Mouse (Mus musculus) MEL (cell line): ENCODE measurements around the gene Iqub. TPM values are rescaled to one million over a fixed set of nuclear protein-coding genes. Genes with fewer than 3 reads are reported as not detected.
A peak's percentile ranks its signal among the peaks of the same experiment; 100 is the strongest.

Experiments used
- DNase-seq: peaks from one replicate; pipeline ENCODE4 v3.0.0; 2011; ENCODE audit warnings: low read depth, low spot score
- H3K27ac ChIP-seq: 2 replicates; pipeline ENCODE4 v1.5.1; 2012; ENCODE audit warnings: low read depth, mild to moderate bottlenecking, control low read depth, low read length, moderate library complexity; ENCODE audit not compliant: control insufficient read depth
- H3K27me3 ChIP-seq, 2 experiments: fragments of 150-350 bp in 1 of 2; sonication (generic) in 1 of 2; 2 replicates each; pipeline ENCODE4 v1.6.1; 2012; ENCODE audit warnings: low read length in 2 of 2, mild to moderate bottlenecking in 2 of 2, improper control_type of control experiment in 1 of 2, moderate library complexity in 1 of 2; ENCODE audit not compliant: insufficient read depth in 2 of 2, control insufficient read depth in 1 of 2
- H3K36me3 ChIP-seq, 2 experiments: 2 replicates each; pipeline ENCODE4 v1.6.1; 2012 to 2014; ENCODE audit warnings: low read length in 2 of 2, improper control_type of control experiment in 1 of 2, inconsistent platforms in 1 of 2, mild to moderate bottlenecking in 1 of 2; ENCODE audit not compliant: insufficient read depth in 2 of 2, control insufficient read depth in 1 of 2
- H3K4me1 ChIP-seq, 2 experiments: fragments of 150-350 bp in 1 of 2; sonication (generic) in 1 of 2; 2 replicates each; pipeline ENCODE4 v1.6.1; 2012; ENCODE audit warnings: low read length in 2 of 2, improper control_type of control experiment in 1 of 2, mild to moderate bottlenecking in 1 of 2; ENCODE audit not compliant: insufficient read depth in 2 of 2, control insufficient read depth in 1 of 2
- H3K4me3 ChIP-seq, 2 experiments: fragments of 150-350 bp in 1 of 2; sonication (generic) in 1 of 2; 2 replicates each; pipeline ENCODE4 v1.5.1; 2012; ENCODE audit warnings: low read depth in 2 of 2, low read length in 2 of 2, mild to moderate bottlenecking in 2 of 2, moderate library complexity in 2 of 2, control low read depth in 1 of 2, improper control_type of control experiment in 1 of 2; ENCODE audit not compliant: control insufficient read depth in 1 of 2, insufficient read depth in 1 of 2
- H3K79me2 ChIP-seq: 2 replicates; pipeline ENCODE4 v1.6.1; 2012; ENCODE audit warnings: mild to moderate bottlenecking, low read length, moderate library complexity; ENCODE audit not compliant: control insufficient read depth, poor library complexity, insufficient read depth
- H3K9ac ChIP-seq: 2 replicates; pipeline ENCODE4 v1.6.1; 2012; ENCODE audit warnings: low read depth, mild to moderate bottlenecking, control low read depth, low read length, moderate library complexity; ENCODE audit not compliant: control insufficient read depth, poor library complexity, severe bottlenecking
- H3K9me3 ChIP-seq: fragments of 150-350 bp; sonication (generic); replicated peaks from 2 replicates; pipeline ENCODE4 v1.6.1; 2012; ENCODE audit warnings: mild to moderate bottlenecking, low read length, improper control_type of control experiment, moderate library complexity; ENCODE audit not compliant: insufficient read depth
- BHLHE40 ChIP-seq: IDR thresholded peaks from 2 replicates; pipeline ENCODE4 v1.6.1; 2012; ENCODE audit warnings: low read depth, mild to moderate bottlenecking, inconsistent platforms, low read length, improper control_type of control experiment, borderline replicate concordance
- CHD1 ChIP-seq: IDR thresholded peaks from 2 replicates; pipeline ENCODE4 v1.6.1; 2012; ENCODE audit warnings: low read depth, mild to moderate bottlenecking, inconsistent platforms, low read length, improper control_type of control experiment
- CHD2 ChIP-seq: IDR thresholded peaks from 2 replicates; pipeline ENCODE4 v1.6.1; 2011; ENCODE audit warnings: low read length, improper control_type of control experiment
- CTCF ChIP-seq, 3 experiments: IDR thresholded peaks in 2 of 3; conservative IDR thresholded peaks in 1 of 3; 2 replicates each; pipeline ENCODE4 v1.5.1; 2011 to 2012; ENCODE audit warnings: low read length in 3 of 3, low read depth in 2 of 3, mild to moderate bottlenecking in 2 of 3, improper control_type of control experiment in 1 of 3, inconsistent platforms in 1 of 3, mixed read lengths in 1 of 3, moderate library complexity in 1 of 3; ENCODE audit not compliant: control insufficient read depth in 1 of 3, insufficient read depth in 1 of 3, poor library complexity in 1 of 3, severe bottlenecking in 1 of 3
- ELF1 ChIP-seq: IDR thresholded peaks from 2 replicates; pipeline ENCODE4 v1.6.1; 2014; ENCODE audit warnings: low read depth, mild to moderate bottlenecking, inconsistent platforms, low read length, improper control_type of control experiment, moderate library complexity
- EP300 ChIP-seq, 2 experiments: IDR thresholded peaks; 2 replicates each; pipeline ENCODE4 v1.6.1; 2011; ENCODE audit warnings: improper control_type of control experiment in 2 of 2, low read length in 2 of 2, low read depth in 1 of 2, mild to moderate bottlenecking in 1 of 2
- ETS1 ChIP-seq: IDR thresholded peaks from 2 replicates; pipeline ENCODE4 v1.6.1; 2012; ENCODE audit warnings: low read depth, mild to moderate bottlenecking, inconsistent platforms, low read length, improper control_type of control experiment, moderate library complexity
- GABPA ChIP-seq: IDR thresholded peaks from 2 replicates; pipeline ENCODE4 v1.6.1; 2012; ENCODE audit warnings: low read depth, mild to moderate bottlenecking, inconsistent platforms, low read length, improper control_type of control experiment, moderate library complexity
- GATA1 ChIP-seq: IDR thresholded peaks from 2 replicates; pipeline ENCODE4 v1.6.1; 2011; ENCODE audit warnings: low read depth, low read length, improper control_type of control experiment
- HCFC1 ChIP-seq: IDR thresholded peaks from 2 replicates; pipeline ENCODE4 v1.6.1; 2012; ENCODE audit warnings: low read depth, mild to moderate bottlenecking, inconsistent platforms, low read length, improper control_type of control experiment, moderate library complexity
- JUND ChIP-seq: IDR thresholded peaks from 2 replicates; pipeline ENCODE4 v1.6.1; 2011; ENCODE audit warnings: low read depth, mild to moderate bottlenecking, improper control_type of control experiment, low read length
- KAT2A ChIP-seq: conservative IDR thresholded peaks from 2 replicates; pipeline ENCODE4 v1.6.1; 2012; ENCODE audit warnings: low read depth, low read length, improper control_type of control experiment, inconsistent platforms
- MAFK ChIP-seq: IDR thresholded peaks from 2 replicates; pipeline ENCODE4 v1.6.1; 2011; ENCODE audit warnings: low read depth, mild to moderate bottlenecking, low read length, improper control_type of control experiment, borderline replicate concordance
- MAX ChIP-seq: IDR thresholded peaks from 2 replicates; pipeline ENCODE4 v1.6.1; 2011; ENCODE audit warnings: low read length, improper control_type of control experiment
- MAZ ChIP-seq: IDR thresholded peaks from 2 replicates; pipeline ENCODE4 v1.6.1; 2012; ENCODE audit warnings: low read depth, mild to moderate bottlenecking, inconsistent platforms, low read length, improper control_type of control experiment
- MXI1 ChIP-seq: IDR thresholded peaks from 2 replicates; pipeline ENCODE4 v1.6.1; 2011; ENCODE audit warnings: mild to moderate bottlenecking, low read depth, low read length, improper control_type of control experiment
- MYB ChIP-seq: IDR thresholded peaks from 2 replicates; pipeline ENCODE4 v1.6.1; 2011; ENCODE audit warnings: mild to moderate bottlenecking, low read depth, low read length, improper control_type of control experiment
- MYC ChIP-seq: IDR thresholded peaks from 2 replicates; pipeline ENCODE4 v1.6.1; 2011; ENCODE audit warnings: low read depth, mild to moderate bottlenecking, low read length, improper control_type of control experiment, moderate library complexity
- NELFE ChIP-seq: IDR thresholded peaks from 2 replicates; pipeline ENCODE4 v1.6.1; 2011; ENCODE audit warnings: low read depth, low read length, improper control_type of control experiment
- NRF1 ChIP-seq: IDR thresholded peaks from 2 replicates; pipeline ENCODE4 v1.6.1; 2014; ENCODE audit warnings: low read depth, mild to moderate bottlenecking, inconsistent platforms, low read length, improper control_type of control experiment, moderate library complexity; ENCODE audit not compliant: poor library complexity, insufficient read depth, severe bottlenecking
- RAD21 ChIP-seq: IDR thresholded peaks from 2 replicates; pipeline ENCODE4 v1.6.1; 2011; ENCODE audit warnings: mild to moderate bottlenecking, low read depth, low read length, improper control_type of control experiment
- RCOR1 ChIP-seq: IDR thresholded peaks from 2 replicates; pipeline ENCODE4 v1.6.1; 2012; ENCODE audit warnings: low read depth, mild to moderate bottlenecking, inconsistent platforms, low read length, improper control_type of control experiment
- SIN3A ChIP-seq: IDR thresholded peaks from 2 replicates; pipeline ENCODE4 v1.6.1; 2012; ENCODE audit warnings: low read length, improper control_type of control experiment, inconsistent platforms
- SMC3 ChIP-seq: IDR thresholded peaks from 2 replicates; pipeline ENCODE4 v1.6.1; 2011; ENCODE audit warnings: low read depth, low read length, improper control_type of control experiment
- TAL1 ChIP-seq: IDR thresholded peaks from 2 replicates; pipeline ENCODE4 v1.6.1; 2012; ENCODE audit warnings: mild to moderate bottlenecking, inconsistent platforms, low read length, moderate library complexity, mixed read lengths
- TBP ChIP-seq: IDR thresholded peaks from 2 replicates; pipeline ENCODE4 v1.8.0; 2011; ENCODE audit warnings: low read depth, low read length, improper control_type of control experiment
- UBTF ChIP-seq: IDR thresholded peaks from 2 replicates; pipeline ENCODE4 v1.6.1; 2012; ENCODE audit warnings: low read depth, mild to moderate bottlenecking, inconsistent platforms, low read length, improper control_type of control experiment, moderate library complexity, borderline replicate concordance; ENCODE audit not compliant: insufficient read depth
- USF2 ChIP-seq, 2 experiments: IDR thresholded peaks; 2 replicates each; pipeline ENCODE4 v1.6.1; 2011 to 2012; ENCODE audit warnings: improper control_type of control experiment in 2 of 2, low read length in 2 of 2, borderline replicate concordance in 1 of 2, inconsistent platforms in 1 of 2, low read depth in 1 of 2, mild to moderate bottlenecking in 1 of 2; ENCODE audit not compliant: insufficient read depth in 1 of 2
- ZC3H11A ChIP-seq: IDR thresholded peaks from 2 replicates; pipeline ENCODE4 v1.6.1; 2012; ENCODE audit warnings: low read depth, mild to moderate bottlenecking, inconsistent platforms, low read length, improper control_type of control experiment
- ZKSCAN1 ChIP-seq: IDR thresholded peaks from 2 replicates; pipeline ENCODE4 v1.6.1; 2012; ENCODE audit warnings: low read depth, mild to moderate bottlenecking, inconsistent platforms, low read length, improper control_type of control experiment, moderate library complexity
- ZMIZ1 ChIP-seq: IDR thresholded peaks from 2 replicates; pipeline ENCODE4 v1.6.1; 2012; ENCODE audit warnings: low read depth, mild to moderate bottlenecking, inconsistent platforms, low read length, improper control_type of control experiment, moderate library complexity
- polyA plus RNA-seq, 2 experiments: library from polyadenylated mRNA; stranded (reverse) in 1 of 2; unstranded in 1 of 2; fragments of >175 nt in 1 of 2; fragments of >200 nt in 1 of 2; gene quantifications; 2 replicates each; pipeline versions ENCODE4 v1.2.1 to v1.2.4; 2012; ENCODE audit warnings: low replicate concordance in 2 of 2, low read depth in 1 of 2; ENCODE audit not compliant: insufficient read length in 2 of 2, insufficient read depth in 1 of 2, missing spikeins in 1 of 2
- total RNA-seq: library from RNA; depleted of rRNA; stranded (reverse); fragments of 300-350 nt; gene quantifications from 2 replicates; pipeline ENCODE4 v1.2.3, GENCODE M21; 2012

Gene Iqub
- total and polyA plus RNA-seq, 3 experiments, result not detected

DNA sequence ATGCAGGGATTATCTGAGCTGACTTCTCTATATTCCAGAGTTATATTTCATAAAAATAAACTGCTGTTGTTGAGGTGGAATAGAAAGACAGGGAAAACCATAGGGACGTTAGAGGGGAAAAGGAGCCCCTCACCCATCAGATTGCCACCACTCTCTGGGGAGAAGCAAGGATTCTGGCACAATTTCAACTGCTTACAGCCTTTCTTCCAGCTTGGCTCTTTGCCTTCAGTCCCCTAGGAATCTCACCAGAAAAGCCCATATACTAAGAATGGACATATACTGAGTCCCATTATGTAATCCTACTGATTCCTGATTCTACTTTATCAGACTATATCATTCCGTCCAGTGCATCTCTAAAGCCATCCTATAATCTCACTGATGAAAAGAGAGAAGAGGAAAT is 10.7 kb downstream of the Iqub start:
- no peak overlapping the region for H3K27ac ChIP-seq
- no peak overlapping the region for H3K9ac ChIP-seq
- DNase-seq, result no peak
- H3K36me3 ChIP-seq, result no peaks in the 10 kb centered on the region
- TF ChIP-seq MYB, result no peak
- TF ChIP-seq CTCF (IDR thresholded peaks at IDR 0.05 in 2 of 3, conservative IDR thresholded peaks at IDR 0.05 in 1 of 3; ENCODE audit: control insufficient read depth in 1 of 3, insufficient read depth in 1 of 3, low read depth in 2 of 3, low read length in 3 of 3, poor library complexity in 1 of 3, severe bottlenecking in 1 of 3), result no peak
- no peak for TF ChIP-seq RCOR1
- no peak for TF ChIP-seq MAZ
- no peak for TF ChIP-seq GABPA
- TF ChIP-seq NRF1, result no peak
- TF ChIP-seq ETS1, result no peak
- no peak for TF ChIP-seq MXI1
- no peak for TF ChIP-seq BHLHE40
- H3K9me3 ChIP-seq, result no peaks in the 10 kb centered on the region
- no peaks in the 10 kb centered on the region for H3K27me3 ChIP-seq
- H3K79me2 ChIP-seq, result no peaks in the 10 kb centered on the region
- no peaks in the 10 kb centered on the region for H3K4me1 ChIP-seq
- H3K4me3 ChIP-seq, result no peak overlapping the region

DNA sequence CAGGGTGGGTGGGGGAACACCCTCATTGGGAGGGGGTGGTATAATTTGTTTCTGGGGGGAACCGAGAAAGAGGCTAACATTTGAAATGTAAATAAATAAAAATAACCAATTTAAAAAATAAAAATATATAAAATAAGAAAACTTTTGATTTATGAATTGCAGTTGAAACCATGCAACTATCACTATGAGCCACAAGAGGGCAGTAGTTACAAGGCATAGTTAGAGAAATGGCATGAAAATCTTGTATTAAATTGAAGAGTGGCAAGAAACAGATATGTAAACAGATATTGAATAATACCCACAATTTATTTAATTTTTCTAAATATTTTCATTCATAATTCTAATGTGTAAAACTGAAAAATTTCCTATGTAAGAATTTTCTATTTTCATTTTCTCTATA is 24.5 kb downstream of the Iqub start:
- H3K27ac ChIP-seq, result no peak overlapping the region
- H3K36me3 ChIP-seq, result no peaks in the 10 kb centered on the region
- peaks cover 2 to 4% of the 10 kb centered on the region in 2 experiments; a peak in 2 of 4 replicates for H3K27me3 ChIP-seq
- H3K4me1 ChIP-seq, result no peaks in the 10 kb centered on the region
- H3K9me3 ChIP-seq, result no peaks in the 10 kb centered on the region
- no peak overlapping the region for H3K9ac ChIP-seq
- H3K79me2 ChIP-seq, result no peaks in the 10 kb centered on the region
- H3K4me3 ChIP-seq, result no peak overlapping the region
- peak; percentile 33 for DNase-seq
- TF ChIP-seq GABPA, result no peak
- TF ChIP-seq TAL1, result no peak
- TF ChIP-seq RAD21, result peak; percentile 75
- no peak for TF ChIP-seq MXI1
- no peak for TF ChIP-seq ZKSCAN1
- no peak for TF ChIP-seq NELFE
- TF ChIP-seq ZMIZ1, result no peak
- no peak for TF ChIP-seq CHD1
- TF ChIP-seq CHD2, result no peak
- no peak for TF ChIP-seq TBP
- TF ChIP-seq EP300 (IDR thresholded peaks at IDR 0.05; ENCODE audit: low read depth in 1 of 2, low read length in 2 of 2), result no peak
- no peak for TF ChIP-seq BHLHE40
- no peak for TF ChIP-seq UBTF
- peak; percentile 54 for TF ChIP-seq SMC3
- no peak for TF ChIP-seq HCFC1
- no peak for TF ChIP-seq ELF1
- no peak for TF ChIP-seq USF2 (IDR thresholded peaks at IDR 0.05; ENCODE audit: borderline replicate concordance in 1 of 2, insufficient read depth in 1 of 2, low read depth in 1 of 2, low read length in 2 of 2)
- TF ChIP-seq MAZ, result no peak
- no peak for TF ChIP-seq MAX
- no peak for TF ChIP-seq MYC
- no peak for TF ChIP-seq KAT2A
- TF ChIP-seq MAFK, result no peak
- no peak for TF ChIP-seq SIN3A
- TF ChIP-seq JUND, result no peak
- no peak for TF ChIP-seq NRF1
- TF ChIP-seq ZC3H11A, result peak; percentile 23; the same call in 1 of the 2 replicates
- peak in 2 of 3 experiments; percentile 38 to 59; a peak in 3 of 6 replicates for TF ChIP-seq CTCF (IDR thresholded peaks at IDR 0.05 in 2 of 3, conservative IDR thresholded peaks at IDR 0.05 in 1 of 3; ENCODE audit: control insufficient read depth in 1 of 3, insufficient read depth in 1 of 3, low read depth in 2 of 3, low read length in 3 of 3, poor library complexity in 1 of 3, severe bottlenecking in 1 of 3)
- no peak for TF ChIP-seq GATA1
- TF ChIP-seq ETS1, result no peak
